Mouse (Mus musculus): ENCODE results near the gene Myo3b. TPM values are rescaled to one million over a fixed set of nuclear protein-coding genes. Genes with fewer than 3 reads are reported as not detected.

The Myo3b gene
- polyA plus RNA-seq, 1 experiment = 0.14 TPM

- TF ChIP-seq POLR2A (IDR thresholded peaks at IDR 0.05; ENCODE audit: control insufficient read depth, low read depth, low read length) = no peak
- no peak for TF ChIP-seq CTCF (IDR thresholded peaks at IDR 0.05; ENCODE audit: control insufficient read depth, insufficient read depth, insufficient replicate concordance, low read depth, low read length)
- H3K36me3 ChIP-seq (ENCODE audit: control insufficient read depth, insufficient read depth, low read length) = no peaks in the 10 kb centered on the region
- no peak overlapping the region for H3K4me3 ChIP-seq (ENCODE audit: control insufficient read depth, low read depth, low read length)
- H3K27me3 ChIP-seq (ENCODE audit: control insufficient read depth, insufficient read depth, low read length) = no peaks in the 10 kb centered on the region
- no peak overlapping the region for H3K27ac ChIP-seq (ENCODE audit: control insufficient read depth, insufficient read depth, low read depth, low read length)
- no peaks in the 10 kb centered on the region for H3K4me1 ChIP-seq (ENCODE audit: control insufficient read depth, insufficient read depth, low read length)
Observed at GRCm38 (mm10) chr2:70094446-70094845, 55.5 kb downstream of the Myo3b start.

GRCm38 (mm10) chr2:70097229-70098095 is 58.5 kb downstream of the Myo3b start:
- H3K4me1 ChIP-seq (ENCODE audit: control insufficient read depth, insufficient read depth, low read length) = no peaks in the 10 kb centered on the region
- H3K4me3 ChIP-seq (ENCODE audit: control insufficient read depth, low read depth, low read length) = no peak overlapping the region
- no peak overlapping the region for H3K27ac ChIP-seq (ENCODE audit: control insufficient read depth, insufficient read depth, low read depth, low read length)
- TF ChIP-seq POLR2A (IDR thresholded peaks at IDR 0.05; ENCODE audit: control insufficient read depth, low read depth, low read length) = no peak
- TF ChIP-seq CTCF (IDR thresholded peaks at IDR 0.05; ENCODE audit: control insufficient read depth, insufficient read depth, insufficient replicate concordance, low read depth, low read length) = no peak
- H3K36me3 ChIP-seq (ENCODE audit: control insufficient read depth, insufficient read depth, low read length) = no peaks in the 10 kb centered on the region
- no peaks in the 10 kb centered on the region for H3K27me3 ChIP-seq (ENCODE audit: control insufficient read depth, insufficient read depth, low read length)

GRCm38 (mm10) chr2:70099459-70099858 is 60.5 kb downstream of the Myo3b start:
- Histone ChIP-seq H3K36me3 (ENCODE audit: control insufficient read depth, insufficient read depth, low read length) (no peaks in the 10 kb centered on the region), H3K27me3 (ENCODE audit: control insufficient read depth, insufficient read depth, low read length) (no peaks in the 10 kb centered on the region), H3K4me3 (ENCODE audit: control insufficient read depth, low read depth, low read length) (no peak overlapping the region), H3K27ac (ENCODE audit: control insufficient read depth, insufficient read depth, low read depth, low read length) (no peak overlapping the region), H3K4me1 (ENCODE audit: control insufficient read depth, insufficient read depth, low read length) (no peaks in the 10 kb centered on the region)
- TF ChIP-seq CTCF (IDR thresholded peaks at IDR 0.05; ENCODE audit: control insufficient read depth, insufficient read depth, insufficient replicate concordance, low read depth, low read length) (no peak), POLR2A (IDR thresholded peaks at IDR 0.05; ENCODE audit: control insufficient read depth, low read depth, low read length) (no peak)

- H3K27ac ChIP-seq (ENCODE audit: control insufficient read depth, insufficient read depth, low read depth, low read length) = no peak overlapping the region
- TF ChIP-seq CTCF (IDR thresholded peaks at IDR 0.05; ENCODE audit: control insufficient read depth, insufficient read depth, insufficient replicate concordance, low read depth, low read length) (no peak), POLR2A (IDR thresholded peaks at IDR 0.05; ENCODE audit: control insufficient read depth, low read depth, low read length) (no peak)
- H3K4me3 ChIP-seq (ENCODE audit: control insufficient read depth, low read depth, low read length) = no peak overlapping the region
- no peaks in the 10 kb centered on the region for H3K36me3 ChIP-seq (ENCODE audit: control insufficient read depth, insufficient read depth, low read length)
- no peaks in the 10 kb centered on the region for H3K27me3 ChIP-seq (ENCODE audit: control insufficient read depth, insufficient read depth, low read length)
- no peaks in the 10 kb centered on the region for H3K4me1 ChIP-seq (ENCODE audit: control insufficient read depth, insufficient read depth, low read length)
Observed at GRCm38 (mm10) chr2:70105286-70106030, 66.5 kb downstream of the Myo3b start.

GRCm38 (mm10) chr2:70109010-70109409 is 70.1 kb downstream of the Myo3b start:
- H3K36me3 ChIP-seq (ENCODE audit: control insufficient read depth, insufficient read depth, low read length) = no peaks in the 10 kb centered on the region
- H3K27me3 ChIP-seq (ENCODE audit: control insufficient read depth, insufficient read depth, low read length) = no peaks in the 10 kb centered on the region
- TF ChIP-seq CTCF (IDR thresholded peaks at IDR 0.05; ENCODE audit: control insufficient read depth, insufficient read depth, insufficient replicate concordance, low read depth, low read length) (no peak), POLR2A (IDR thresholded peaks at IDR 0.05; ENCODE audit: control insufficient read depth, low read depth, low read length) (no peak)
- no peaks in the 10 kb centered on the region for H3K4me1 ChIP-seq (ENCODE audit: control insufficient read depth, insufficient read depth, low read length)
- H3K27ac ChIP-seq (ENCODE audit: control insufficient read depth, insufficient read depth, low read depth, low read length) = no peak overlapping the region
- H3K4me3 ChIP-seq (ENCODE audit: control insufficient read depth, low read depth, low read length) = no peak overlapping the region

- H3K4me1 ChIP-seq (ENCODE audit: control insufficient read depth, insufficient read depth, low read length) = no peaks in the 10 kb centered on the region
- no peaks in the 10 kb centered on the region for H3K27me3 ChIP-seq (ENCODE audit: control insufficient read depth, insufficient read depth, low read length)
- H3K36me3 ChIP-seq (ENCODE audit: control insufficient read depth, insufficient read depth, low read length) = no peaks in the 10 kb centered on the region
- H3K27ac ChIP-seq (ENCODE audit: control insufficient read depth, insufficient read depth, low read depth, low read length) = no peak overlapping the region
- TF ChIP-seq CTCF (IDR thresholded peaks at IDR 0.05; ENCODE audit: control insufficient read depth, insufficient read depth, insufficient replicate concordance, low read depth, low read length) = no peak
- no peak for TF ChIP-seq POLR2A (IDR thresholded peaks at IDR 0.05; ENCODE audit: control insufficient read depth, low read depth, low read length)
- H3K4me3 ChIP-seq (ENCODE audit: control insufficient read depth, low read depth, low read length) = no peak overlapping the region
Observed at GRCm38 (mm10) chr2:70113798-70114782, 75.2 kb downstream of the Myo3b start.
